Mouse (Mus musculus) heart, postnatal 14 days (tissue): ENCODE results near the gene Ugt1a10. TPM values are rescaled to one million over a fixed set of nuclear protein-coding genes. Genes with fewer than 3 reads are reported as not detected.

Source experiments
- DNase-seq, 2 experiments: peaks; one replicate each; pipeline ENCODE4 v3.0.0; 2021 to 2022
- intact Hi-C: fragments of 180-260 bp; cut with DNase I; formaldehyde crosslinking; loops from one replicate; pipeline ENCODE4 v1.15.1; 2025
- total RNA-seq, 2 experiments: library from RNA; stranded (reverse); gene quantifications; 2 replicates each; pipeline ENCODE4 v1.2.3; 2021

The Ugt1a10 gene
- total RNA-seq, 2 experiments from 2014 or later: not detected

DNA sequence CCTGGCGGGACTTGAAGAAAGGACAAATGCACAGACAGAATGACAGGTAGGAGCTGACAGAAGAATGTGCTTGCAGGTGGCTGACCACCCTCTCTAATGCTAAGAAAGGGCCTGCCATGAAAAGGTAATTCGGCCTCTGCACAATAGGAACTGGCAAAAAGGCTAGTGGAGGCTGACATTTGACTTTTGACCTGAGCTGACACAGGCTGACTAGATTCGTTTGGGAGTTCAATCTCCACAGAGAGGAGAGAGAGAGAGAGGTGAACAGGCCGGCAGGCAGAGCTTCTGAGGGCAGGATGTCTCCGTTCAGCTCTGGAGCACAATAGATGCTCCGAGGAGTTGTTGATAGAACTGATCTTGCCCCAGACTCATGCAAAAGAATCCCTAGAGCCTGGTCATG is 191.2 kb downstream of the Ugt1a10 start:
- DNase-seq: no peak
- intact Hi-C loops: no loop called here

GRCm38 (mm10) chr1:88247660-88248059 is 192.5 kb downstream of the Ugt1a10 start:
- peak in 1 of 2 experiments; percentile 10 for DNase-seq
- intact Hi-C loops: no loop called here

- intact Hi-C loops: no loop called here
These were observed 193.5 kb downstream of the Ugt1a10 start for GRCm38 (mm10) chr1:88248658-88249057.

GRCm38 (mm10) chr1:88249596-88249995 is 194.4 kb downstream of the Ugt1a10 start:
- intact Hi-C loops: no loop called here
- DNase-seq: no peak

More at GRCm38 (mm10) chr1:88248658-88249057, 193.5 kb downstream of the Ugt1a10 start:
- no peak for DNase-seq

DNA sequence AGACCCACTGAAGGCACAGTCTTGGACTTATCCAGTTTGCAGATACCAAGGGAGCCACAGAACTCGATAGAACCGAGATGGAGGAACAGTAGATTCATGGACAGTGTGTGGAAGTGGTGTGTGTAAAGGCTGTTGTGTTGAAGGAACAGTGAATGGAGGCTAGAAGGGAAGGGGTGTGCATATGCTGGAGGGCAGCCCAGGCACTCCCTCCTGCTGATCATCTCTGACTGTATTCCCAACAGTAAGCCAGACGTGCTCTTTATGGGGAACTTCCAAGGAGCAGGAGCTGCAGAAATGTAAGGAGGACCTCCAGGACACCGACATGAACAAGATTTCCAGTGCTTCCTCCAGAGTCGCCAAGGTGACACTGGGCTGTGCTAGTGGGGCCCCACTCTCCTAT is 194.8 kb downstream of the Ugt1a10 start:
- no peak for DNase-seq

GRCm38 (mm10) chr1:88253106-88253505 is 197.9 kb downstream of the Ugt1a10 start:
- intact Hi-C loops: no loop called here
- DNase-seq: no peak

More for the DNA sequence above, 194.8 kb downstream of the Ugt1a10 start:
- intact Hi-C loops: no loop called here

- intact Hi-C loops: no loop called here
- DNase-seq: no peak
These were observed 198.4 kb downstream of the Ugt1a10 start for GRCm38 (mm10) chr1:88253540-88253939.

GRCm38 (mm10) chr1:88254793-88255465 is 199.7 kb downstream of the Ugt1a10 start:
- DNase-seq: no peak
- intact Hi-C loops: no loop called here

DNA sequence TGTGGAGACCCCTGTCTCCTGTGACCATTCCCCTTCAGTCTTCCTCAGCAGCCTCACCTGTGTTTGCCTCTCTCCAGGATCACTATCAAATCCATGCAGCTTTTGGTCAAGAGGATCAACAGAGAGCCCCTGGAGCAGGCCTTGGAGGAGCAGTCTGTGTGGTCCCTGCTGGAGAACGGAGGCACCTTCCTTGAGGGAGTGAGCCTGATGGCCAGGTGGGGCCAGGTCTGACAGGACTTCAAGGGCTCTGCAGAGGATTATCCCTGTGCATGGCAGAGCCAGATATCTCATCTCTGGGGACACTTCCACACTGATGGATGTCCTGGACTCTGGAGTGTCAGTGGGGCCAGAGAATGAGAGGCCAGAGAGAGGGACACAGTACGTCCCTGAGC is 200.3 kb downstream of the Ugt1a10 start:
- no peak for DNase-seq
- intact Hi-C loops: no loop called here

DNA sequence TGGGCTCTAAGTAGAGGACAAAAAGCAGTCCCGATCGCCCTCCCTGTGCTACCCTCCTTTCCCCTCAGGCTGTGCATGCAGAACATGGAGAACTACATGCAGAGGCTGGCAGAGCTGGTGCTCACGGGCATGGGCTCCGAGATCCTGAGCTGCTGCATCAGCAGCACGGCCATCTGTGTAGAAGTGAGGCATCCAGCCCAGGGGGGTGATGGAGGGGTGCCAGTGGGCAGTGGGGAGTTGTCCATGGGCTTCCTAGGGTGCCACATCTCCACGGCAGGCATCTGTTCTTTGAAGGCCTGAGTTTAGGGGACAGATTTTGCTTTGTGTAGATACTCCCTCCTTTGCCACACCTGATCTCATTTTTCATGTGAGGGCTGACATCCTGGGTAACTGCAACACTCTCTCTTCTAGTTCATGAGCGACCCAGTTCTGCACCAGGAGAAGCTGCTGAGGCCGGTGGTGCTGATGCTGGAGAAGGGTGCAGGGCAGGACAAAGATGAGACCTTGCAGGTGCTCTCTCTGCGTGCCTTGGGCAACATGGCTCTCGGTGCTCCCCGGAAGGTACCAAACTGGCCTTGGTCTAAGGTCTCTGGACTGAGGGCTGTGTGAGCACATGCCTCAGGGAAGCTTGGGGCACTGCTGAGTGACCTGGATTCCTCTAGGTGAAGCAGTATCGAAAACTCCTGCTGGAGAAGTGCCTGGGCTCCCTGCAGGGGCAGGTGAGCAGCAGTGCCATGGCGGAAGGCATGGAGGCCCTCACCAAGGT is 201.0 kb downstream of the Ugt1a10 start:
- intact Hi-C loops: no loop called here
- no peak for DNase-seq

DNA sequence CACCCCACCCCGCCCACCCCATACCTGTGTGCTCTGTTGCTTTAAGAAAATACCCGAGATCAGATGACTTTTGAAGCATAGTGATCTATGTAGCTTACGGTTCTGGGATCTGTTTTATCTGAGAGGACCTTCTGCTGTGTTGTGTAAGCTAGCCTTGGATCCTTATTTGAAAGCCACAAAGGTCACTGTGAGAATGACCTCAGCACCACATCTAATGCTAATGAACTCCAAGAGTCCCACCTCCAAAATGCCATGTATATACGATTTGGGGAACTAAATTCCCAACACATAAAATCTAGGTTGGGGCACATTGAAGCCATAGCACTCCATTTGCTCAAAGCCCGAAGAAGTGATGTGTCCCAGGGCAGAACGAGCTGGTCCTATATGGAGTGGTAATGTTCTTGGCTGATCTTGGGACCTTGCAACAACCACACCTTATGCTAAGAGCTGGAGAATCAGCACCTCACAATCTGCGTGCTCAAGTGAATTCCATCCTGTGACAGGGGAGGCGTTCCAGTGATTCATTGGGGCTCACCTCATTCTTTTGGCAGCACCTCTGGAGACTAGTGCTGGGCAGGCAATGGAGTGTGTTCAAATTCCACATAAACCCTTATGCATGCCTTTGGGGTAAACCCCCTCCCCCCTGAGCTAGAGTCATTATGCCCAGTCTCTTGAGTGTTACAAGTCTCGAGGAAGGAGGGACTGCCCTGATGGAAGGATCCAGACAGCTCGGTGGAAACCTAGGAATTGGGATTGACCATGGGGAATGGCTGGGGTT is 201.9 kb downstream of the Ugt1a10 start:
- no peak for DNase-seq
- intact Hi-C loops: no loop called here

GRCm38 (mm10) chr1:88257681-88258080 is 202.5 kb downstream of the Ugt1a10 start:
- DNase-seq: no peak
- intact Hi-C loops: no loop called here

- DNase-seq: no peak
- intact Hi-C loops: no loop called here
These were observed 203.2 kb downstream of the Ugt1a10 start for GRCm38 (mm10) chr1:88258361-88258760.

- intact Hi-C loops: no loop called here
- DNase-seq: peak in 1 of 2 experiments; percentile 57
These were observed 203.9 kb downstream of the Ugt1a10 start for GRCm38 (mm10) chr1:88258881-88259642.

GRCm38 (mm10) chr1:88259643-88260024 is 204.4 kb downstream of the Ugt1a10 start:
- DNase-seq: no peak
- intact Hi-C loops: no loop called here

DNA sequence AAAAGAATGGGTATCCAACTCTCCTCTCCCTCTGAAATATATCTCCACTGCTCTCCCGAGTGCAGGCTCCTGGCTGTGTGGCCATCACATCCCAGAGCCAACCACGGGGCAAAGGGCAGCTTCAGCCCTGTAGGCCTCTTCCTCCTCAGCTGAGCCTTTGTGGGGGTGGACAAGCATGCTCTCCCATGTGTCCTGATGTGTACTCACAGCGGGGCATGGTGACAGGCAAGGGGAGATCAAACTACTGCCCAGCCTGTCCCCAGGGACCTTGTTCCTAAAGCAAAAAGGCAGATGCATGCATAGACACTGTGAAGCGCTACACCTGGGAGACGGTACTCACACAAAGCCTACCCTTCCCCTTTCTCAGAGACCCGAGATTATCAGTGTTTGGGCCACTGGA is 204.9 kb downstream of the Ugt1a10 start:
- intact Hi-C loops: no loop called here
- peak; percentile 54 to 61 for DNase-seq

- DNase-seq: no peak
- intact Hi-C loops: no loop called here
These were observed 205.6 kb downstream of the Ugt1a10 start for GRCm38 (mm10) chr1:88260604-88261377.

- intact Hi-C loops: no loop called here
- no peak for DNase-seq
These were observed 206.5 kb downstream of the Ugt1a10 start for GRCm38 (mm10) chr1:88261706-88262105.

DNA sequence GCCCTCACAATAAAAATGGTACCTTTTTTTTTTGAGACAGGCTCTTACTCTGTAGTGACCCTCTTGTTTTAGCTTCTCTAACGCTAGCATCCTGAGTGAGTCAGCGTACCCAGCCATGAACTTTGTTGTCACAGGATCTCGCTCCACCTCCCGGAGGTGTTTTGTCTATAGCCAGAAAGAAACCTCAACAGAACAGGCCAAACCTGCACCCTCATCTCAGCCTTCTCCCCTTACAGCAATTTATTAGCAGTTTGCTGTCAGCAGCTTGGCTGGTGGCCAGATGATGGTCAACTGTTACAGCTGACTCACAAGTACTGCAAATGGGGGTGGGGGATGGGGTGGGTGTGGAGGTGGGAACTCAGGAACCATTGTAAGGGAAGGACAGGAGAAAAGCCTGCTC is 207.1 kb downstream of the Ugt1a10 start:
- intact Hi-C loops: no loop called here
- DNase-seq: peak in 1 of 2 experiments; percentile 64

GRCm38 (mm10) chr1:88262961-88263360 is 207.8 kb downstream of the Ugt1a10 start:
- intact Hi-C loops: no loop called here
- DNase-seq: no peak
